Mouse (Mus musculus) fat pad, adult 2 months (tissue): ENCODE results near the gene Fancd2.

Experiments used
- DNase-seq: peaks from one replicate; pipeline ENCODE4 v3.0.0-alpha.2; 2011; ENCODE audit warnings: low read depth, low spot score; ENCODE audit errors: extremely low read depth

The Fancd2 gene

GRCm38 (mm10) chr6:113608871-113609270 lies 77.4 kb downstream of the Fancd2 start:
- DNase-seq = no peak

GRCm38 (mm10) chr6:113609293-113609692 lies 77.8 kb downstream of the Fancd2 start:
- DNase-seq = no peak

- no peak for DNase-seq
Observed at GRCm38 (mm10) chr6:113612258-113612969, 80.9 kb downstream of the Fancd2 start.

GRCm38 (mm10) chr6:113614152-113614551 lies 82.7 kb downstream of the Fancd2 start:
- DNase-seq = no peak

- DNase-seq = no peak
Observed at GRCm38 (mm10) chr6:113614997-113615396, 83.5 kb downstream of the Fancd2 start.

- no peak for DNase-seq
Observed at GRCm38 (mm10) chr6:113615489-113615888, 84.0 kb downstream of the Fancd2 start.

- no peak for DNase-seq
Observed at GRCm38 (mm10) chr6:113623386-113623785, 91.9 kb downstream of the Fancd2 start.

GRCm38 (mm10) chr6:113623941-113624751 lies 92.7 kb downstream of the Fancd2 start, which contains the start of gene Vhl:
Vhl (plus strand) TSS chr6:113623959.
- no peak for DNase-seq

GRCm38 (mm10) chr6:113624989-113625770 lies 93.7 kb downstream of the Fancd2 start:
- DNase-seq = no peak

GRCm38 (mm10) chr6:113630322-113630721 lies 98.8 kb downstream of the Fancd2 start:
- DNase-seq = no peak

GRCm38 (mm10) chr6:113632863-113633262 lies 101.4 kb downstream of the Fancd2 start:
- no peak for DNase-seq

- no peak for DNase-seq
Observed at GRCm38 (mm10) chr6:113638302-113639040, 107.0 kb downstream of the Fancd2 start, which contains the start of gene Irak2. Irak2 (plus strand) TSS chr6:113638467.

GRCm38 (mm10) chr6:113639201-113639600 lies 107.7 kb downstream of the Fancd2 start:
- no peak for DNase-seq

GRCm38 (mm10) chr6:113642605-113643004 lies 111.1 kb downstream of the Fancd2 start:
- DNase-seq = no peak

GRCm38 (mm10) chr6:113643021-113643420 lies 111.5 kb downstream of the Fancd2 start:
- DNase-seq = no peak

GRCm38 (mm10) chr6:113643967-113644366 lies 112.5 kb downstream of the Fancd2 start:
- DNase-seq = no peak

GRCm38 (mm10) chr6:113644808-113645207 lies 113.3 kb downstream of the Fancd2 start:
- DNase-seq = no peak
